Mouse (Mus musculus): ENCODE results near the gene Krt222. TPM values are rescaled to one million over a fixed set of nuclear protein-coding genes. Genes with fewer than 3 reads are reported as not detected.
"Not testable (repeated sequence)": the region's sequence is repeated elsewhere in the genome, so short reads cannot be mapped to it uniquely, and the experiment has no call there.

Gene Krt222
- total RNA-seq, 2 experiments from 2014 or later, result 27.7 to 30.0 TPM

DNA sequence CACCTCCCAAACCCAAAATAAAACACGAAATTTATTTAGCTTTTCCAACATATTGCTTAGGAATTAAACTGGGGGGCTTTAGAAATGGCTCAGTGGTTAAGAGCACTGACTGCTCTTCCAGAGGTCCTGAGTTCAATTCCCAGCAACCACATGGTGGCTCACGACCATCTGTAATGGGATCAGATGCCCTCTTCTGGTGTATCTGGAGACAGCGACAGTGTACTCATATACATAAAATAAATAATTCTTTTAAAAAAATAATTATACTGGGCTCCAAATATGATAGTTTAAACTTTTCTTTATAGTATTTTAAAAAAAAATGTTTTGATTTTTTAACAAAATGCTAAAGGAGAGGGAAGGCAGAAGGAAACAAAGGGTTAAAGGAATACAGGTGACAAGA lies 634 bp upstream of the Krt222 start:
- intact Hi-C loops (cut with DNase I); DNase-seq (ENCODE audit: low spot score in 2 of 2): not testable (repeated sequence)

DNA sequence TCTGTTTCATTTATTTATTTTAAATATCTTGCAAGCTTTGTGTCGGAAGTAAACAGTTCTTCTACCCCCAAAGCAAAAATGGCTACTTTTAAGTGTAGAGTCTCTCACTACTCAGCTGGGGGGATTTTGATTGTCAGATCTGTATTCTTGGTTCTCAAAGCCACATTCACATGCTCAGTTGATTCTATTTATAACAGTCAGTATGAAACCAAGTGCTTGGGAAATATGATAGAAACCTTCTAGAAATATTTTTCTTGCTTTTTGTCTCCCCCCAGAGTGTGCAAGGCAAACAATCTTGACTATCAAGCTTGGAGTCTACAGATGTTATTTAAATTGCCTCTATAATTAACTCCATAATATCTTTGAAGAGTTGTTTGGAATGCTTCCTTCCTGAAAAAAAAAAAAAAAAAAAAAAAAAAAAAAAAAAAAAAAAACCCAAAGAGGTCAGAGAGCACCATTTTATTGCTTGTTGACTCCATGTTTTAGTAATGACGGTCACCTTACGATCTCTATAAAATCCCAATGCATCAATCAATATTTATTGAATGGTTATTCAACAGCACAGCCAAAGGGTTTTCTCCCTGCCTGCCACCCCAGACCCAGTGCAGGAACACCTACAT lies 575 bp downstream of the Krt222 start:
- intact Hi-C loops (cut with DNase I), result no loop called here
- no peak for DNase-seq (ENCODE audit: low spot score in 2 of 2)

DNA sequence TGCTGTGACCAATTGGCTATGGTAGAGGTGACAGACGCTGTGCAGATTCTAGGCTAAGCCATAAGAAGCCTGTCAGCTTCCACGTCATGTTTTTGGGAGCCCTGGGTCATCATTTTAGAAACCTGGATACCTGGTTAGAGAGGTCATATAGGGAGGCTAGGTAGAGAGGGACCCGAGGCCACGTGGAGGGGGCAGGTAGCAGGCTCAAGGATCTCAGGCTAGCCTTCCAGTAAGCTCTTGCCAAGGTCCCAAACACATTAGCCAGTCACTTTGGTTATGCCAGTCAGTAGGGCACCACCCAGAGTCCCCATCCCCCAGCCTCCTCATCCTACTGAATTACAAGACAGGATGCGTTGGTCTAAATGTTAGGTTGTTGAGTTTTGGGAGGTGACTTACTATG lies 1.8 kb downstream of the Krt222 start:
- DNase-seq (ENCODE audit: low spot score in 2 of 2), result no peak
- intact Hi-C loops (cut with DNase I), result no loop called here

DNA sequence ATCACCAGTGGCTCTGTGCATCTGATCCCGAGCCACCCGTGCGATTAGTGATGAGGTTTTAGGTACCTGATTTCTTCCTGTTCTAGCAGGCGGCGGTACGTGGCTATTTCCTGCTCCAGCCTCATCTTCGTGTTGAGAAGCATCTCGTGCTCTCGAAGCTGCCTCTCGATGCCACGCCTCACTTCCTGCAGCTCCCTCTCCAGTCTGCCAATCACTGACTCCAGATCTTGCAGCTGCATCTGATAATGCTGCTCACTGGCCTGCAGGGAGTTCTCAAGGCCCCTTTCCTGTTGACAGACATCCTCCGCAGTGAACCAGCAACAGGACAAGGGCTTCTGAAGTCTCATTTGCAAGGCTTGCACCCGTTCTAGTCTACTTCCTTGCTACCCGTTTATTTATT lies 5.4 kb downstream of the Krt222 start:
- DNase-seq (ENCODE audit: low spot score in 2 of 2), result no peak
- intact Hi-C loops (cut with DNase I), result no loop called here

DNA sequence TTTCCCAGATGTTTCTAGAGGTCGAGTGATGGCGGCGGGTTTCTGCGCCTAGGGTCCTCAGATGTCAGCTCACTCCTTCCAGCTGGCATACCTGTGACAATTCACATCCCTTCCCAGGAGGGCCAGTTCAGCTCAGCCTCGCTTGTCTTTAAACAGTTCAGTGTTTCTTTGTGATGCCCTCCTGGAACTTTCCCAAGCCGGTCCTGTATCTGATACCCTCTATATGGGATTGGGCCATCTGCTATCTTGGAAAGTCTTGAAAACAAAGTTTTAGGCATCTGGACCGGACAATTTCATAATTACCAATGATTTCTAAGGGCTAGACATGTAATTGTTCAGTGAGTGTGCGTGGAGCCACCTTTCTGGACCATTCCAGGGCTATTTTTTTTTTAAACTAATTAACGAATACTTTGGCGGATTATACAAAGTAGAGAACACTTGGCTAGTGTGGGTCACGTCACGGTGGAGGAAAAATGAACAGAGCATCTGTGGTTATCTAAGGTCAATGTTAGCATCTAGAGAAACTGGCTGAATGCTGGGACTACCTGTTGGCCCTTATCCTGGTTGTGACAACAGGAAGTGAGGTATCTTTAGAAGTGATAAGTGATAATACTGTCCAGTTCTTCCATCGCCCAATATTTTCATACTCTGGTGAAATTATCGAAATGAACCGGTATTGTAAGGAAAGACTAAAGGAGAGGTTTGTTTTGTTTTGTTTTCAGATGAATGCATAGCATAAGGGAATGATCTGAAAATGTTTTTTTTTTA lies 12.7 kb downstream of the Krt222 start:
- intact Hi-C loops (cut with DNase I), result no loop called here
- DNase-seq (ENCODE audit: low spot score in 2 of 2), result no peak

DNA sequence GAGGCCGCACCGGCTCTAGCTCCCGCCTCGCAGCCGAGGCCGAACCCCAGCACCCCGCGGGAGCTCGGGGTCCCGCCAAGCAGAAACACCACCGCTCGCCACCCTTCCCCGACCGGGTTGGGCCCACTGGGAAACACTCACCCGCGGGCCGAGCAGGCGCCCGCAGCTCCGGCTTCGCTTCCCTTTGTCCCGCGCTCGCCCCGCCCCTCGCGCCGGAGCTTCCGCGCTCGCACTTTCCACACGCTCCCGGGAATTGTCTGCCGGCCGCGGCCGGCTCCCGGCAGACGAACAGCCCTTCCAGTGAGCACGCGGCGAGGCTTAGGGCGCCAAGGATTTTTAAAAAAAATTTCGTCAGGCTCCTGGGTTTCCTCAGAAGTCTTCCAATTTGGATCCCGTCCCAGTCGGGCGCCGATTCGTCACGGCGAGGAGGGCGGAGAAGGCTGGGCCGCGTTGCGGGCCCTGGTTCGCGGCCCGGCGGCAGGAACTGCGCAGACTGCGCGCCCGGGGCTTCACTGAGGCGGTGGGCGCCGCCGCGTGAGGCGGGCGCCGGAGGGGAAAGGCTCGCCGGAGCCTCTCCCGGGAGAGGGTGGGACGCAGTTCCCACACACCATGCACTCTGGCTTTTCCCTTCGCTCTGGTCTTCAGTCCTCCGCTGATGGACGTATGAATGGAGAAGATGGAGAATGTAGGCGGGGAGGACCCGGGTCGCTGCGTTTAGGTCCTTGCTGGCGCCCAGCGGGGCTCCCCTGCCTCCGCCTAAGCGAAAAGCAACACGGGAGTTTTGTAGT lies 13.4 kb downstream of the Krt222 start, which contains the start of gene Smarce1:
Gene Smarce1 (minus strand): TSS at position 757 of the 788 bp plus-strand sequence.
- peak; percentile 66 to 76 for DNase-seq (ENCODE audit: low spot score in 2 of 2)
- intact Hi-C loops (cut with DNase I), result no loop called here

DNA sequence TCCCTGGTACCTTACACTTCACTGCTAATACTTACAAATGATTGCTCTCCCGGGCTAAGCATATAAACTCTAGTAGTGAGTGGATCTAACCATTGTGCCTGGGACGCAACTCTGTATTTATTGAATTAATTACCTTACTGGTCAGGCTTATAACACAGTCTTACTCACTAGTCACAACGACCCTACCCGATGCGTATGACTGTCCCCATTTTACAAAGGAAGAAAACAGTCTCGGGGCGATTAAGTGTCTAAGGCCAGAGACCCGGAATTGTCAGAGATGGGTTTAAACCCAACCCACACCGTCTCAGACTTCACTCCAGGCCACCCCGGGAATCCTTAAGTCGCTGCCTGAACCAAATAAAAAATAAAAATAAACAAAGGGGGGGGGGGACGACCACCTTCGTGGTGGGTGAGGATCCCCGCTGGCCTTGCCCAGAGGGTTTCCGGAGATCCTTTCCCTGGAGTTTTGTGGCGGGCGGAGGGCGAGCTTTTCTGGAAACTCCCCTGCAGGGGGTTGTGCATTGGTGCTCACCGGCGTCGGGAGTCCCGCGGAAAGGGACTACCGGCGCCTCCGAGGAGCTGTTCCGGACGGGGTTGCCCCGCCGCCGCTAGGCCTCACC lies 14.1 kb downstream of the Krt222 start:
- intact Hi-C loops (cut with DNase I), result no loop called here
- no peak for DNase-seq (ENCODE audit: low spot score in 2 of 2)

DNA sequence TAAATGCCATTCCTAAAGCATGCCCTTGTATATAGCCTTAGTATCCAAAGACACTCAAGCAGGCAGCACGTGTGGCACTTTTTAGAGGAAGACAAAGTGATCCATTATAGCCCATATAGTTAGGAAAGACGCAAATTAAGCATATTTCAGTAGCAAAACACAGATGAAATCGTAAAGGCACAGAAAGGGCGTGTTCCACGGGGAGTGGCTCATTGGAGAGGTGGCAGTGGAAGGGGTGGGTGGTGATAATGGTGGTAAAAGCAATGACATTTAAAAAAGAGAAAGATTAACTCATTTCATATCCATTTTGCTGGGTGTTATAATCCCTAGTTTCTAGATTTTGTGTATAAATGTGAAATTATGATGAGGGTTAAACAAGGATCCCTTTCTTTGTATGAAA lies 17.6 kb downstream of the Krt222 start:
- intact Hi-C loops (cut with DNase I), result no loop called here
- no peak for DNase-seq (ENCODE audit: low spot score in 2 of 2)

DNA sequence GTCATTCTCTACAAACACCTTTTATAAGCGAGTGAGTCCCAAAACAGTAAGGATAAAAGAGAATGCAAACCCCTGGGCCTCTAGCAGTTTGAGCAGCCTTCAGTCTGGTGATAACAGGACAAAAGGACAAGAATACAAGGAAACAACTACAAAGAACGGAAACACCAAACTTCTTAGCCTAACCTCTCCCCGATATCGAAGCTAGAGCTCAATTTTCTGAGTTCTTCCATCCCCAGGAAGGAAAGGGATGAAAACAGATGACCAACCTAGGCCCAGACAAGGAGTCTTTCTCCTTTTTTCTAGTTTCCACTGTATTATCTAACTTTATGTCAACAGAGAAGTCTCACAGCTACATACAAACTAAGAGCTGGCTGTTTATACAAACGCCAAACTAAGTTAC lies 20.6 kb downstream of the Krt222 start:
- no peak for DNase-seq (ENCODE audit: low spot score in 2 of 2)

DNA sequence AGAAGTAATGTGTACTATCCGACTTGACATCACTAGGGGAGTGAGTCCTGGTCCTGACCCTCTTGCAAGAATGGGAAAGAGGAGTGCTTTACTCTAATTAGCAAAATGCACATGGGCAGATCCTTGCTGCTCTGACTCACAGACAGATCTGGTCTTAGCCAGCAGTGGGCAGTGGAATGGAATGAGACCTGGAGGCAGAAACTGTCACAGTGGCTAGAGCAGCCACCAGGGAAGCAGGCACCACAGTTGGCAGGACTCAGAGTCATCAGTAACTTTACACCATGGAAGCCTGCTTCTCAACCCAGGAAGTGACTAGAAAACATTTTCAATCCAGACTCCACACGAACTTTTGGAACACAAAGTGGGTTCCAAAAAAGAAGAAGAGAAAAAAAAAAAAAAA lies 22.1 kb downstream of the Krt222 start:
- no peak for DNase-seq (ENCODE audit: low spot score in 2 of 2)
- intact Hi-C loops (cut with DNase I), result no loop called here

More for the DNA sequence above, 20.6 kb downstream of the Krt222 start:
- intact Hi-C loops (cut with DNase I), result no loop called here

DNA sequence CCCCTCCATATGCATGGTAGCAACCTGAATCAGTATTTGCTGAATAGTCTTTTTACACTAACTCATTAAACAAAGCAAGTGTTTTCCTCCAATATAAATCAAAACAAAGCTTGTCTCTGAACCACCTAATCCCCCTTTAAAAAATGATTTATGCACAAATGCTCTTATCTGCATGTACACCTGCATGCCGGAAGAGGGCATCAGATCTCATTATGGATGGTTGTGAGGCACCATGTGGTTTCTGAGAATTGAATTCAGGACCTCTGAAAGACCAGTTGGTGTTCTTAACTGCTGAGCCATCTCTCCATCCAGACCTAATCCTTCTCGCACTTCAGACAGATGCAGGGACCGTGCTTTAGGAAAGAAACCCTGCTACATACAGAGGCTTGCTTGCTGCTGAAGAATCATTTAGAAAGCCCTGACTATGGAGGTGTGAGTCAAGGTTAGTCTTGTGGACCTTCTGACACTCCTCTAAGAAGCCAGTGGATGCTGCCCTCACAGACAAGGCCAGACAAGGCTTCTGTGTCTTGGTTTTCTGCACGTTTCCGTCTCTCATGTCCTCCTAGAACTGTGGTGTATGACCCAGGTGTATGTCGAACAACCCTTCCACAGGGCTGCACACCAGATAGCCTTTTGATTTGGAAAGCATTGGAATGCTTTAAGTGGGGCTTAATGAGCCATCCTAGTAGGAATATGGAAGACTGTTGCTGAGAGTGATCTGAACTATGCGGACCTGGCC lies 26.5 kb downstream of the Krt222 start:
- intact Hi-C loops (cut with DNase I), result no loop called here

DNA sequence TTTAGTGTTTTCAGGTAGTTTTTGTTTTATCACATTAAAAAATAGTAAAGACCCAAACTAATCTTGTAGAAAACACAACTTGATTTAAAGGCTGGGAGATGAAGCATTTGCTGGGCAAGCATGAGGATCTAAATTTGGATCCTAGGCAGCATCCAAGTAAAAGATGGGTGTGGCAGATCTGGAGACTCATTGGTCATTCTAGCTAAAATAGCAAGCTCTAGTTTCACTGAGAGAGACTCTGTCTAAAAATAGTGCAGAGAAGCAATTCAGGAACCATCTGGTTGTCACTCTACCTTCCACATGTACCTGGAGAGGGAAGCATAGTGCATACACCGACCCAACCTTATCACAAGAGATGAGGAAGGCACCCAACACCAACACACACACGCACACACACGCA lies 27.7 kb downstream of the Krt222 start:
- intact Hi-C loops (cut with DNase I), result no loop called here
- peak in 1 of 2 experiments; percentile 62 for DNase-seq (ENCODE audit: low spot score in 2 of 2)

More for the DNA sequence above, 26.5 kb downstream of the Krt222 start:
- DNase-seq (ENCODE audit: low spot score in 2 of 2), result no peak

DNA sequence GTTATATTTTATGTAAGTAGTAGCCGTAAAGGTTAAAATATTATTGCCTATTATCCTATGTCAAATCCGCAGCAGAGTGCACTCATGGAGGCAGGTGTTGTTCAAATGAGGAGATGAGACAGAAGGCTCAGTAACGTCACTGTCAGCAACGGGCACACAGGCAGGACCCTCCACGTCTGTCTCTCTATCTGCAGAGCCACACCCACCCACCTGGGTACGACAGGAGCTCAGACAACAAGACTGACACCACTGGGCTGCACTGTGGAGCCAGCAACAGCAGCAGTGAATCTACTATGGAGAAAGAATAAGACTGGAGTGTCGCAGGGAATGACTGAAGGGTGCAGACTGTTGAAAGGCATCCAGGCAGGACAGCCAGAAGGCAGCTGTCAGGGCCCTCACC lies 31.2 kb downstream of the Krt222 start:
- no peak for DNase-seq (ENCODE audit: low spot score in 2 of 2)
- intact Hi-C loops (cut with DNase I), result no loop called here

DNA sequence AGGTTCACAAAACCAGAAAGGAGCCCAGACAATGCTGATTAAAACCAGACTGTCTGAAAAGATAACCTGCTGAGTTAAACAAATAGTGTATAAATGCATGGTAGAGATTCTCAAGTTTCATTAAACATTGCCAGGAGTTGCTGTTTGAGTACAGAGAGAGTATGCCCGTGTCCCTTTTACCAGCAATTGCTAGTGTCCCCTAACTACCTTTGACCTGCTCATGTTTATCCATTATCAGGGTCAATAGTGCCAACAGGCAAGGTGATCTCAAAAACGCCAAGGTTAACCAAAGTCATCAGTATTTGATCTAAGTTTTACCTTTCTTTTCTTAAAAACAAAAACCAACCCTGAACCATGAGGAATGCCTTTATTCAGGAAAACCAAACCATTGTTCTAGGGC lies 31.9 kb downstream of the Krt222 start:
- intact Hi-C loops (cut with DNase I), result no loop called here
- no peak for DNase-seq (ENCODE audit: low spot score in 2 of 2)

DNA sequence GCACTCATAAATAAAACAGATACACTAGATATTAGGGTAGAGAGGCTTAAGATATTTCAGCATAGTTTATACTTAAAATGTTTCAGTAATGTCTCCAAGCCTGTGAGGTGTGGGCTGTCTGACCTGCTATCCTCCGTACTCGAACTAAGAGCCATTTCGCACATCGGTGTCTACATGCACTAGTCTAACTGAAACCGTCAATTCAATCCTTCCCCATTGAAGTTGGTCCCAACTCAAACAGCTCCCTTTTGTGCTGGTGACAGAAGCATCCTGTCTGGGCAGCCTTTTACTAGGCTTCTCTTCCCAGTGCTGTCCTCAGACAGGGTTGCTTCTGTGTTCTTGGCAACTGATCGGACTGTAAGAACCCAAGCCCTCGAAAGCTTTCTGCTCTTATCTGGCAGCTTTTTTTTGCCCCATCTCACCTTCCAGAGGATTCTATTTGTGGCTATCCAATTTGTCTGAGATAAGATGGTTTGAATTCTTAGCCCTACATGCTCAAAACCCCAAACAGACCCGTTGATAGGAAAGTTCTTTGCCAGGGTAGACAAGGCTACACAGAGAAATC lies 35.7 kb downstream of the Krt222 start:
- DNase-seq (ENCODE audit: low spot score in 2 of 2), result no peak
- intact Hi-C loops (cut with DNase I), result no loop called here

DNA sequence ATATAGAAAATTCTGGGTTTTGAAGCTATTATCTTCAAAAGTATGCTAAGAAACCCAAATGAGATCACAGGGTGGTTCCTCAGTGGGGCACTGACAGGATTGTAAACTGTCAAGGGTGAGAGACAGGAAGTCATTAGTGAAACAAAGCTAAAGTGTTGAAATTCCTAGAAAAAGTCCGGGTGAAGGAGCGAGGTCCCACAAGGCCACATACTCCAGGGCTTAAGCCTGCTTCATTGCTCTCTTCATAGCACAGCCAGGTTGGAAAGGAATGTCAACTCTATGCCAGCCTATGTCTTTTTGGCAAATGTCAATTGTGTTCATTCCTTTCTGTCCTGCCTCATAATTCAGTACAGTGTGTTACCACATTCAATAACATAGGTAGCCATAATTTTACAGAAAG lies 36.4 kb downstream of the Krt222 start:
- intact Hi-C loops (cut with DNase I), result no loop called here
- DNase-seq (ENCODE audit: low spot score in 2 of 2), result no peak

DNA sequence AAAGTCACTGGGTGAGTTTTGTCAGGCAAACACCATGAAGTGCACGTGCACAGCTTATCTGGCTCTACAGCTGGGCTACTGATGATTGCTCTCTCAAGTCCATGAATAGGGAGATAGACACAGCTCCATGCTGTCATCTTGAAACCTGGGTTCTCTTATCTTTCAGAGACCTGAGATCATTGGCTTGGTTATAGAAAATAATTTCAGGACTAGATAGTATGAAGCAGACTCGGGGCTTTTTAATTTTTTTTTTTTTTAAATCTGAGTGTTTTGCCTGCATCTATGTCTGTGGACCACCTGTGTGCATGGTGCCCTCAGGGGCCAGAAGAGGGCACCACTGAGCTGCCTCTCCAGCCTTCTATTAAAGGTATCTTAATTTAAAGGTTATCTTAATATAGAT lies 36.9 kb downstream of the Krt222 start:
- intact Hi-C loops (cut with DNase I), result no loop called here
- peak in 1 of 2 experiments; percentile 44 for DNase-seq (ENCODE audit: low spot score in 2 of 2)

DNA sequence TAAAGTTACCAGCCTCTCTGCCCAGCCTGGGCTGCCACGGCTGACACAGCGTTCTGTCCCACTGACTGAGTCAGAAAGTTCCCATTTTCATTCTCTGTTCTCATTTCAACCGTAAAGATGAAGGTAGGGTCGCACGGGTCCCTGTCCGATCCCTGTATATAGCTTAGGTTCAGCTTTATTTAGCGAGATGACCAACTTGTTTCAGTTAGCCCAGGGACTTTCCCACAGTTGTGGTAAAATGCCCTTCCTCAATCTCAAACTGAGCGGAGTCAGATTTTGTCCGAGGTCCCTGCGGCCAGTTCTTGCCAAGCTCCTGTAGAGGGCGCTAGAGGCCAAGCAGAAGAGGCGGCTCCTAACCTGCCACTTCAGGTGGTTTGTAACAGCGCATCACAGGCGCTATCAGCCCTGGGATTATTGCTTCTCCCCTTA lies 54.7 kb downstream of the Krt222 start:
- intact Hi-C loops (cut with DNase I), result loop anchor here (5.0 kb wide), 1 partner anchor 103 kb away; no protein-coding TSS in a partner anchor

DNA sequence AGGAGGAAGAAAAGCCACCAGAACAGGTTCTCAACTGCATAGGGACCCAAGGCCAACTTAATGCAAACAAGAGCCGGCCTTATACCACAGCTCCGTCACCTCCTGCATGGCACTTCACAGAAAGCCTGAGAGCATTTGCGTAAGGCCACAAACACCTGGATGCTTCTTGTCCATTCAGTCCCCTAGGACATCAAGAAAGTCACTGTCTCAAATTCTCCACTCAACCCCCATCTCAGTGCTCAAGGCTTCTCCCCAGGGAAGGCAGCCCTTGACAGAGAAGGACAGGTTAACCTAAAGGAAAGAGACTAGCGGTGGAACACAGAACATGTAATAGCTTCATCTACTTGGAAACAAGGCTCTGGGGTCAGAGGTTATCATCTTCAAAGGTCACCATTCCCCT lies 56.5 kb downstream of the Krt222 start:
- no peak for DNase-seq (ENCODE audit: low spot score in 2 of 2)
- intact Hi-C loops (cut with DNase I), result loop anchor here (5.0 kb wide), 1 partner anchor 105 kb away; no protein-coding TSS in a partner anchor

More for the DNA sequence above, 54.7 kb downstream of the Krt222 start:
- DNase-seq (ENCODE audit: low spot score in 2 of 2), result peak in 1 of 2 experiments; percentile 60
